Mouse (Mus musculus): ENCODE results near the gene Ccpg1os. TPM values are rescaled to one million over a fixed set of nuclear protein-coding genes. Genes with fewer than 3 reads are reported as not detected.
A peak's percentile ranks its signal among the peaks of the same experiment; 100 is the strongest.

The Ccpg1os gene
- total and polyA plus RNA-seq, 3 experiments = 2.3 to 4.6 TPM; not detected in 1

- H3K9me3 ChIP-seq (replicated peaks; ENCODE audit: insufficient read depth, low read length) = no peaks in the 10 kb centered on the region
- no peak overlapping the region for H3K4me3 ChIP-seq (ENCODE audit: control insufficient read depth in 1 of 2, insufficient read depth in 1 of 2, low read depth in 2 of 2, low read length in 2 of 2)
- no peaks in the 10 kb centered on the region for H3K79me2 ChIP-seq (ENCODE audit: control insufficient read depth, insufficient read depth, low read length, poor library complexity)
- no peak overlapping the region for H3K27ac ChIP-seq (ENCODE audit: control insufficient read depth, low read depth, low read length)
- no peaks in the 10 kb centered on the region for H3K27me3 ChIP-seq (ENCODE audit: control insufficient read depth in 1 of 2, insufficient read depth in 2 of 2, low read length in 2 of 2)
- H3K4me1 ChIP-seq (ENCODE audit: control insufficient read depth in 1 of 2, insufficient read depth in 2 of 2, low read length in 2 of 2) = no peaks in the 10 kb centered on the region
- H3K9ac ChIP-seq (ENCODE audit: control insufficient read depth, low read depth, low read length, poor library complexity, severe bottlenecking) = no peak overlapping the region
- no peak for TF ChIP-seq POLR2A (IDR thresholded peaks at IDR 0.05; ENCODE audit: control insufficient read depth in 1 of 2, insufficient read depth in 1 of 2, low read depth in 1 of 2, low read length in 2 of 2, poor library complexity in 1 of 2)
- 0 out of 2 replicates have a peak, but pooled peaks have one; percentile 17 for TF ChIP-seq TBP (IDR thresholded peaks at IDR 0.05; ENCODE audit: low read depth, low read length)
- no peak for DNase-seq (ENCODE audit: low read depth, low spot score)
- no peaks in the 10 kb centered on the region for H3K36me3 ChIP-seq (ENCODE audit: control insufficient read depth in 1 of 2, insufficient read depth in 2 of 2, low read length in 2 of 2)
Measured at GRCm38 (mm10) chr9:72996806-72997205, 11.6 kb upstream of the Ccpg1os start.

- Histone ChIP-seq H3K9ac (ENCODE audit: control insufficient read depth, low read depth, low read length, poor library complexity, severe bottlenecking) (no peak overlapping the region), H3K4me1 (ENCODE audit: control insufficient read depth in 1 of 2, insufficient read depth in 2 of 2, low read length in 2 of 2) (no peaks in the 10 kb centered on the region; a peak in 2 of 4 replicates), H3K4me3 (ENCODE audit: control insufficient read depth in 1 of 2, insufficient read depth in 1 of 2, low read depth in 2 of 2, low read length in 2 of 2) (no peak overlapping the region), H3K79me2 (ENCODE audit: control insufficient read depth, insufficient read depth, low read length, poor library complexity) (no peaks in the 10 kb centered on the region), H3K9me3 (replicated peaks; ENCODE audit: insufficient read depth, low read length) (no peaks in the 10 kb centered on the region), H3K36me3 (ENCODE audit: control insufficient read depth in 1 of 2, insufficient read depth in 2 of 2, low read length in 2 of 2) (no peaks in the 10 kb centered on the region), H3K27ac (ENCODE audit: control insufficient read depth, low read depth, low read length) (no peak overlapping the region), H3K27me3 (ENCODE audit: control insufficient read depth in 1 of 2, insufficient read depth in 2 of 2, low read length in 2 of 2) (no peaks in the 10 kb centered on the region)
- TF ChIP-seq EP300 (IDR thresholded peaks at IDR 0.05; ENCODE audit: low read depth in 1 of 2, low read length in 2 of 2) (no peak), KAT2A (conservative IDR thresholded peaks at IDR 0.05; ENCODE audit: low read depth, low read length) (no peak), NRF1 (IDR thresholded peaks at IDR 0.05; ENCODE audit: insufficient read depth, low read depth, low read length, poor library complexity, severe bottlenecking) (no peak), SMC3 (IDR thresholded peaks at IDR 0.05; ENCODE audit: low read depth, low read length) (no peak), MAZ (IDR thresholded peaks at IDR 0.05; ENCODE audit: low read depth, low read length) (no peak)
- no peak for DNase-seq (ENCODE audit: low read depth, low spot score)
Measured at GRCm38 (mm10) chr9:72996167-72996566, 11.0 kb upstream of the Ccpg1os start.

- Histone ChIP-seq H3K4me1 (ENCODE audit: control insufficient read depth in 1 of 2, insufficient read depth in 2 of 2, low read length in 2 of 2) (peaks cover 0 to 2% of the 10 kb centered on the region in 2 experiments; a peak in 3 of 4 replicates), H3K4me3 (ENCODE audit: control insufficient read depth in 1 of 2, insufficient read depth in 1 of 2, low read depth in 2 of 2, low read length in 2 of 2) (no peak overlapping the region), H3K9ac (ENCODE audit: control insufficient read depth, low read depth, low read length, poor library complexity, severe bottlenecking) (no peak overlapping the region), H3K9me3 (replicated peaks; ENCODE audit: insufficient read depth, low read length) (no peaks in the 10 kb centered on the region), H3K79me2 (ENCODE audit: control insufficient read depth, insufficient read depth, low read length, poor library complexity) (no peaks in the 10 kb centered on the region), H3K27me3 (ENCODE audit: control insufficient read depth in 1 of 2, insufficient read depth in 2 of 2, low read length in 2 of 2) (no peaks in the 10 kb centered on the region), H3K27ac (ENCODE audit: control insufficient read depth, low read depth, low read length) (no peak overlapping the region), H3K36me3 (ENCODE audit: control insufficient read depth in 1 of 2, insufficient read depth in 2 of 2, low read length in 2 of 2) (peaks cover 0 to under 1% of the 10 kb centered on the region in 2 experiments; a peak in 2 of 4 replicates)
- TF ChIP-seq USF1 (IDR thresholded peaks at IDR 0.05; ENCODE audit: low read depth, low read length) (no peak), ZKSCAN1 (IDR thresholded peaks at IDR 0.05; ENCODE audit: low read depth, low read length) (no peak), USF2 (IDR thresholded peaks at IDR 0.05; ENCODE audit: borderline replicate concordance in 1 of 2, insufficient read depth in 1 of 2, low read depth in 1 of 2, low read length in 2 of 2) (no peak), POLR2AphosphoS2 (IDR thresholded peaks at IDR 0.05; ENCODE audit: low read length) (no peak), KAT2A (conservative IDR thresholded peaks at IDR 0.05; ENCODE audit: low read depth, low read length) (no peak), CHD1 (IDR thresholded peaks at IDR 0.05; ENCODE audit: low read depth, low read length) (no peak), SMC3 (IDR thresholded peaks at IDR 0.05; ENCODE audit: low read depth, low read length) (no peak), ZMIZ1 (IDR thresholded peaks at IDR 0.05; ENCODE audit: low read depth, low read length) (no peak), MAX (IDR thresholded peaks at IDR 0.05; ENCODE audit: low read length) (no peak), TAL1 (IDR thresholded peaks at IDR 0.05; ENCODE audit: low read length) (no peak), POLR2A (IDR thresholded peaks at IDR 0.05; ENCODE audit: control insufficient read depth in 1 of 2, insufficient read depth in 1 of 2, low read depth in 1 of 2, low read length in 2 of 2, poor library complexity in 1 of 2) (no peak), ETS1 (IDR thresholded peaks at IDR 0.05; ENCODE audit: low read depth, low read length) (no peak), CTCF (IDR thresholded peaks at IDR 0.05 in 2 of 3, conservative IDR thresholded peaks at IDR 0.05 in 1 of 3; ENCODE audit: control insufficient read depth in 1 of 3, insufficient read depth in 1 of 3, low read depth in 2 of 3, low read length in 3 of 3, poor library complexity in 1 of 3, severe bottlenecking in 1 of 3) (no peak), GATA1 (IDR thresholded peaks at IDR 0.05; ENCODE audit: low read depth, low read length) (no peak), EP300 (IDR thresholded peaks at IDR 0.05; ENCODE audit: low read depth in 1 of 2, low read length in 2 of 2) (no peak), RCOR1 (IDR thresholded peaks at IDR 0.05; ENCODE audit: low read depth, low read length) (no peak), MEF2A (IDR thresholded peaks at IDR 0.05; ENCODE audit: extremely low read depth, insufficient replicate concordance, low read depth, low read length, poor library complexity, severe bottlenecking) (no peak), NELFE (IDR thresholded peaks at IDR 0.05; ENCODE audit: low read depth, low read length) (no peak), POLR2AphosphoS5 (IDR thresholded peaks at IDR 0.05; ENCODE audit: borderline replicate concordance, low read depth, low read length) (no peak)
- no peak for DNase-seq (ENCODE audit: low read depth, low spot score)
Measured at GRCm38 (mm10) chr9:72992576-72992975, 7.4 kb upstream of the Ccpg1os start.

Measured in MEL (cell line).